Mouse (Mus musculus) cerebellum, postnatal 4 days (tissue): ENCODE data around the gene Kif27.
"Not testable (repeated sequence)": the region's sequence is repeated elsewhere in the genome, so short reads cannot be mapped to it uniquely, and the experiment has no call there.

Experiments
- DNase-seq, 2 experiments: peaks; one replicate each; pipeline ENCODE4 v3.0.0; 2022; ENCODE audit warnings: low spot score in 2 of 2, mixed read lengths in 1 of 2

The Kif27 gene

GRCm38 (mm10) chr13:58358629-58359303 is at the start of gene Kif27:
TSS of gene Kif27 (minus strand) at chr13:58359122.
- DNase-seq = peak in 1 of 2 experiments; percentile 35

- not testable (repeated sequence) for DNase-seq
Observed at GRCm38 (mm10) chr13:58403243-58403642, 44.3 kb upstream of the Kif27 start, which contains the start of gene Hnrnpk. TSS of gene Hnrnpk (minus strand) at chr13:58403343.

DNA sequence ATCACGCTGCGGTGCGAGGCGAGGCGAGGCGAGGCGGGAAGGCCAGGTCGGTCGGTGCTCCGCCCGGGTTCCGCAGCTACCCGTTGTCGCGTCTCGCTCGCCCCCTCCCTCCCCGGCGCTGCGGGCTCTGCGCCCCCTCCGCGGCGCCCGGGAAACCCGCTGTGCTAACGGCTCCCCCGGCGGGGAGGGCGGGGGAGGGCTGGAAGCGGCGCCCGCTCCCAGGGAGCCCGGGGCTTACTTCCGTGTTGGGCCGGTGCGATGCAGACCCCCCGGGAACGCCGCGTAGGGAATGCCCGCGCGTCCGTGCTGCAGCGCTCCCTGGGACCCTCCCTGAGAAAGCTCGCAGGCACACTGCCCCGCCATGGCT is 43.8 kb upstream of the Kif27 start:
- no peak for DNase-seq

DNA sequence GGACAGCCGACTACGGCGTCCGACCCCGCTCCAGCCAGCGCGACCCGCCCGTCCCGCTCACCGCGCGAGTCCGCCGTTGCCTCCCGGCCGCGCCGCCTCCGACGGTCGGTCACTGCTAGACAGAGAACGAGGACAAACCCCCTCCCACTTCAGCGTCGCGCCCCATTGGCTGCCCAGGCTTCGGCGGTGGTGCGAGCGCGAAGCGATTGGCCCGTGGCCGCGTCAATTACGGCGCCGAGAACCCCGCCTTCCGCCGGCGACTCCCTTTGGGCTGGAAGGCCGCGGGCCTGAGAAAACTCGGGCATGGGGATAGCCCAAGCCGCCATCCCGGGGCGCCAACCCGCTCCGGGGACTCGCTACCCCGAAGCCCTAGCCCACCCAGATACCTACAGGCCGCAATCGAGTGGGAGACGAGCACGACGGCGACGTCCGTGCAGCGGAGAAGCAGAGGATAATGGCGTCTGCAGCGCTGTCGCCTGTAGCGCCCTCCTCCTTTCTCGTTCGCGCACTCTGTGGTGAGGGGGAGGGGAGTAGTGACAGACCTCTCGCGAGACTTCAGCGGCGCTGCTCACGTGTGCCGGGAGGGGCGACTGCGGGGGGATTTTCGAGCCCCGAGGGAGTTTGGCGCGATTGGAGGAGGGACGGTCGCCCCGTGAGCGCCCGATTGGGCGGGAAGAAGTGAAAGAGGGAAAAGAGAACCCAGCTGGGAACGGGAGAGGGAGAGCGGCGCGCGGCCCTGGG is 43.3 kb upstream of the Kif27 start, which contains the start of gene Rmi1:
Gene Rmi1 (plus strand): TSS at position 246 of the 741 bp plus-strand sequence.
- peak; percentile 97 to 98 for DNase-seq

DNA sequence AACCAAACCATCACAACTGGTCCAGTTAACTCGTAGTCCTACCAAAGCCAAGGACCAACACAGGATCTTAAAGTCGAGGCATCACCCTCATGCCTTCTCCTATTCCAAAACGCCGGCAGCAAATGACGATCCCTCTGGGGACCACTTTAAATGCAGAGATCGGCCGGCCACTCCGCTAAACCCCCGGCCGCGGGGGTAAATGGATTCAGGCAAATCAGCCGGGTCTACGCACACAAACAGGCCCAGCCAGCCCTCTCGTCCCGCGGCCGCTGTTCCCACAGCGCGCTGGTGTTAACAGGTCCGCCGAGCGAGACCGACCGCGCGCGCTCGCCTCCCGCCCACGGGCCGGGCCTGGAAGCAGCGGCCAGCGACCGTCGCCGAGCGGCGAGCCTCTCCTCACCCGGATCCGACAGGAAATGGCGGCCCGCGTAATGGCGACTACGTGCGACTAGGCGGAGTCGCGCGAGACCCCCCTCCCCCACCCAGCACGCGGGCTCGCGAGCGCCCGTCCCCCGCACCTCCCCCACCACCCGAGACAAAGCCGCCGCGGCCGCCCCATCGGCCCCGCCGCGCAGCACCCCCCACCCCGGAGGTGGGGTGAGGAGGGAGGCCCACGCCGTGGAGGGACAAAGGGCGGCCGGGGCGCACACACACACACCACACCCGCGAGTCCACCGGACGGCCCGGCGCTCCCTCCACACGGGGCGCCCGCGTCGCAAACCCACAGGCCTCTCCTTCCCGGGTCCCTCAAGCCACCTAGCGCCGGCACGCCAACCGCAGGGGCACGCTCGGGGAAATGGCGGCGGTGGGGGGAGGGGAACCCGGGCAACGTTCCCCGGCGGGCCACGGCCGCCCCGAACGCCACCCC is 42.4 kb upstream of the Kif27 start:
- peak; percentile 59 to 82 for DNase-seq

DNA sequence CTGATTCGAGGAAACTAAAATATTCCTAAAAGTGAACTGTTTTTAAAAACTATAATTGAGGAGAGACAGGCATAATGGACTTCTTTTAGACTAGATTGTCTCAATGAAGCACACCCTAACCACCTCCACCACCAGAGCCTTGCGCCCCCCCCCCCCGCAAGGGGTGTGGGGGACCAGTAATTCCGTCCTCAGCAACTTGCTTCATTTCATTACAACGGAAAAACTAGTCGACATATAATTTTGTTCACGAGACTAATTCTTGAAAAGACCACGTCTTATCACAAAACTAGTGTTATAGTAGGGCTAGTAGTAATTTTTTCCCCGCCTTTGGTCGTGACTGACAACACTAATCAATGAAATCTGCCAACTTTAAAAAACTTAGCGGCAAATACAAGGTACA is 41.7 kb upstream of the Kif27 start:
- no peak for DNase-seq

GRCm38 (mm10) chr13:58397651-58398050 is 38.7 kb upstream of the Kif27 start:
- DNase-seq = no peak

DNA sequence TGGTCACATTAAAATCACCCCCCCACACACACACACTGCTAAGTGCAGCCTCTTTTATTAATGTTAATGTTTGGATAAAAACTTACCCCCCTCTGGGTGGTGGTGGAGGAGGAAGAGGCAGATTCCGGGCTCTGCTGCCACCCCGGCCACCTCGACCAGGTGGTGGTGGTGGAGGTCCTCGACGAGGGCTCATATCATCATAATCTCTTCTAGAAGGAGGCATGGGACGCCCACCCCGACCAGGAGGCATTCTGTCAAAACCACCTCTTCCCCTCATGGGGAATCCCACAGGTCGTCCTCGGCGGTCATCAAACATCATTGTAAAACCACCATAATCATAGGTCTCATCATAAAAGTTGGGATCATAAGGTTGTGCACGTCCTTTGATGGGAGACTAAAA is 35.5 kb upstream of the Kif27 start:
- DNase-seq = not testable (repeated sequence)

DNA sequence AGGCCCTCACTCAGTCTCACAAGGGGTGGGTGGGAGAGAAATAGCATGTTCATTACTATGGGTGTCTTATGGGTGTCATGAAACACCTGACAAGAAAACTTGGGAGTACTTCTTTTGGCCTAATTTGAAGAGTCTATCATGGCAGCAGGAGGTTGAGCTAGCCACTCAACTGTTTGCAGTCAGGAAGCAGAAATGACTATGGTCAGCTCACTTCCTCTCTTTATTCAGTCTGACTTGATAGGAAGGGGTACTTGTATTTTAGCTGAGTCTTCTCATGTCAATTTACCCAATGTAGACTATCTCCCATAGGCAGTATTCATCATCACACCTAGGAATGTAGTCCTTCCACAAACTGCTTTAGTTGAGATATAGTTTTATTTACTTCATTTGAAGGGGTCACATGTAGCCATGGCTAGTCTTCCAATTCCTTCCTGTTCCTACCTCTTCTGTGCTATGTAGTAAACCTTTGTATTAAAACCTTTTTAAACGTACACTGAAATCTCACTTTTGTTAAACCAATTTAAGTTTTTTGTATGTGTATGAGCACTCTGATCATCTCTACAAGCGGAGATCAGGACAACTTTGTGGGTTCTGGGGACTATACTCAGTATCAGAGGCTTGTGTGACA is 30.5 kb upstream of the Kif27 start:
- DNase-seq = no peak

DNA sequence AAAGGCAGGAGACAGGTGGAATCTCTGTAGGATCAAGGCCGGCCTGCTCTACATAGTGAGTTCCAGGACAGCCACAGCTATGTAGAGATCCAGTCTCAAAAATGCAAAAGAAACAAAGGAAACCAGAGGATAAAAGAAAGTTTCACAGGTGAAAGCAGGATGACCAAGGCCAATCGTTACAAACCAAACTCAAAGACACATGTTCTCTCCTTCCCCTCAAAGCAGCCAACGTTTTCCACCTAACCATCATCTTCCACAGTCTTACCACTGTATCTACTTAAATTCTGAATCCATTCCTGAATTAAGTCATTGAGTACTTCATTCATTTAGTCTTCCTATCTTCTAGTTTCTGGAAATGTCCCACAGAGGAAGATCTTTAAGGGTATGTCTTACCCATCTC is 29.5 kb upstream of the Kif27 start:
- no peak for DNase-seq

DNA sequence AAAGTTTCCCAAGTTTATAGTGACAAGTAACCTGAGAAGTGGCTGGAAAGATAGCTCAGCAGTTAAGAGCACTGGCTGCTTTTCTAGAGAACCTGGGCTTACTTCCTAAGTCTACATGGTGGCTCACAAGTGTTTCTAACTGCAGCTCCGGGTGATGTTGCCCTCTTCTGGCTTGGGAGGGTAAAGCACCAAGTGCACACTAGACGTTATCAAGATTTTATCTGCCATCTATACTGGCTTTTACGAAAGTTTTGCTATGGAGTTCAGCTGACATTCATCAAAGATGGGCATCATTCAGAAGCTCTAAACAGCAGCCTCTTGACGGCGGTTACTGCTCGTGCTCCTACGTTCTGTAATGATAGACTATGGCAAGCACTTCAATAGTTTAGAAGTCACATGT is 29.0 kb upstream of the Kif27 start:
- peak; percentile 47 to 73 for DNase-seq

GRCm38 (mm10) chr13:58385547-58385920 is 26.6 kb upstream of the Kif27 start:
- no peak for DNase-seq

DNA sequence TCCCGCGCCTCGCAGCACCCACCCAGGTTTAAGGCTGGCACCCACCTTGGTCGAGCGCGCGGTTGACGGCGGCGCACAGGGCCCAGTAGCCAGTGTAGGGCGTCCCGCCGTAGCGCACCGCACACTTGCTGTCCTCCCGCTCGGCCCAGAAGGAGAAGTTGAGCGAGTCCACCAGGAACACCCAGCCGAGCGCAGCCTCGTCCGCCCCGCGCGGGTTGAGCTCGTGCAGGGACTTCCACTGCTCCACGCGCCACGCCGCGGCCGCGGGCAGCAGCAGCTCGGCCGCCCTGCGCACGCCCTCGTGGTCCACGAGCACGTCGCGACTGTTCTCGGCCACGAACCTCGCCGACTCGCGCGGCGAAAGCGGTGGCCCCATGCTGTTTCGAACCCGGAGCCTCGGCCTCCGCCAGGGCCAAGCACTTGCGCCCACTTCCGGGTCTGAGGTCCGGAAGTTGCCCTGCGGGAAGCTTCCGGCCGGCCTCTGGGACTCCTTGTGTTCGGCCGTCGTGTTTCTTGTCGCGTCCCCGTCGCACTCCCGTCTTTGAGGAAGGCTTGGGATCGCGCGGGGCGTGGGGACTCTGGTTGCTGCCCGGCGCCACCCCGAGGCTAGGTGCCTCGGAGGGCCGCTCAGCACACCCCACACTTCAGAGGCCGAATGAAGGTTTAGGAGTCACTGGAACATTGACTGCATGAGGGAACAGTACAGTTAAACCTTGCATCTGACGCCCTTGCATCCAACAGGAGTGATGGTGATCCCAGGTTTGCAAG is 26.0 kb upstream of the Kif27 start, which contains the start of gene 2210016F16Rik:
Gene 2210016F16Rik (minus strand): TSS at position 447 of the 768 bp plus-strand sequence.
- peak; percentile 30 to 68 for DNase-seq

- DNase-seq = no peak
Observed at GRCm38 (mm10) chr13:58384371-58384770, 25.4 kb upstream of the Kif27 start.

DNA sequence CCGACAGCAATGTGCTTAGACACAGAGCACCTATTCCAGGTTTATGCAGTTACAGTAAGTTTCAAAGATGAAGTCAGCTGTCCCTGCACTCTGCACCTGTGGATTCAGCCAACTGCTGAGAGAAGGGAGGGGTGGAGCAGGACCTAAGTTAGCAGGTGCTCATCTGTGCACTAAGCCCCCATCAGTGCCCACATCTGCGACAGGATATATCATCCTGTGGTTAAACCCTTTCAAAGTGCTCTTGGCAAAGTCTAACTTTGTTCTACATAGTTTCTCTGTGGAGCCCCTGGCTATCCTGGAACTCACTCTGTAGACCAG is 14.2 kb upstream of the Kif27 start:
- no peak for DNase-seq

DNA sequence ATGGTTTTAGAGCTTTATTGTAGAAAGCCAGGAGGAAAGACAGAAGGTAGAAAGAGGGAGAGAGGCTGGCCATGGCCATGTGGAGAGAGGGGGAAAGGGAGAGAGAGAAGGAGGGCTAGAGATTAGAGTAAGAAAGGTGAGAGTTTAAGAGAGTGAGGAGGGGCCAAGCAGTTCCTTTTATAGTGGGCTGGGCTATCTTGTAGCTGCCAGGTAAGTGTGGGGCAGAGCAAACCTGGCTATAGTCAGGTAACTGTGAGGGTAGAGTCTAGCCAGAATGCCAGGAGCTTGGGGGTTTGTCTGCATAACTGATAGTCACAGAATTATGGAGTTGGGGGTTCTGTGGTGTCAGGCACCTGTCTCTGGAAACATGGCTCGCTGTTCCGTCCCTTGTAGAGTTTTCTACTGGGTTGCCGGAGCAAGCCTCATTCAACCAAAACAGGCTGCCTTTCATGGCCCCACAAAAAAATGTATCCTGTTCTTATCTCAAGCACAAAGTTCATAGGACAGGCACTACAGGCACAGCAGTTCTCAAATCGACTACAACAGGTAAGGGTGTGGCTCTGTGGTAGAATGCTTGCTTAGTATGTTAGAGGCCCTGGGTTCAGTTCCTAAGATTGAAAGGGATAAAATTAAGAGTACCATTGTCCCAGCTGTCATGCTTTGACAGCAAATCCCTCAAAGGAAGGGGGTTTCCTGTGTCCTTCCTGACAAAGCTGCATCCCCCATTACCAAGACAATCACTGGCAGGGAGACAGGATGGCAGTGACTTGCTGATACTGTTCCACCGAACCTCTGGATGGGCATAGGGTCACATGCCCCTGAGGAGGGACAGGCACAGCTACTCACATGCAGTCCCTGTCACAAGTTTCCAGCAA is 13.6 kb upstream of the Kif27 start:
- no peak for DNase-seq

- no peak for DNase-seq
Observed at GRCm38 (mm10) chr13:58368835-58369234, 9.9 kb upstream of the Kif27 start.

DNA sequence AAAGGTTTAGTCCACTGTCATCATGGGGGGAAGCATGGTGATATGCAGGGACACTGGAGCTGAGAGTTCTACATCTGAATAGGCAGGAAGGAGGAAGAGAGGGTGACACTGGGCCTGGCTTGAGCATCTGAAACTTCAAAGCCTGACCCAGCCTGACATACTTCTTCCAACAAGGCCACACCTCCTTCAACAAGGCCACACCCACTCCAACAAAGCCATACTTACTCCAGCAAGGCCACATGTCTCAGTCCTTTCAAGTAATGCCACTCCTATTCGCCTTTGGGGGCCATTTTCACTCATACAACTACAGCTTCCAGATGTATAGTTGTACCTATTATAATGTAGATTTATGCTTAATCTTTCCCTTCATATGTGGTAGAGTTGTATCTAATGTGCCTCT is 8.7 kb upstream of the Kif27 start:
- DNase-seq = no peak

GRCm38 (mm10) chr13:58366373-58366772 is 7.5 kb upstream of the Kif27 start:
- no peak for DNase-seq

DNA sequence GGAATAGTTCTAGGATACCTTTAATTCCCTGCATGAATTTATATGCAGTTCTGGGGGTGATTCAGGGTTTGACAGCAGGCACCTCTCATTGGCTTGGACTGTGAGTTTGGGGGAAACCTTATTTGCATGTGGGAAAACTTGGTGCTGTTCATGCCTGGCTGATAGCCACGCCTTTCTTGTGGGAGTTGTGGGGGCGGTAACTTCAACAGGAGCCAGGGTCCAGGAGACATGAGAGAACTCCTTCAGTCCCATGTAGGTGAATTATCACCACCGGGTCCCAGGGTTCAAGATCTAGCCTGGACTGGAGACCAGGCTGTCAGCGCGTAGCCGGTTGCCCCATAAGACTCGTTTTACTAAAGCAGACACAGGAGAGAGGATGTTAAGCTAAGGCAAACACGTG is 6.3 kb upstream of the Kif27 start:
- not testable (repeated sequence) for DNase-seq
